Mouse (Mus musculus) layer of hippocampus, adult 9-11 months (tissue): ENCODE data around the gene Adcy4.
A peak's percentile ranks its signal among the peaks of the same experiment; 100 is the strongest.

Experiments
- DNase-seq: peaks from one replicate; pipeline ENCODE4 v3.0.0; 2022

The Adcy4 gene

DNA sequence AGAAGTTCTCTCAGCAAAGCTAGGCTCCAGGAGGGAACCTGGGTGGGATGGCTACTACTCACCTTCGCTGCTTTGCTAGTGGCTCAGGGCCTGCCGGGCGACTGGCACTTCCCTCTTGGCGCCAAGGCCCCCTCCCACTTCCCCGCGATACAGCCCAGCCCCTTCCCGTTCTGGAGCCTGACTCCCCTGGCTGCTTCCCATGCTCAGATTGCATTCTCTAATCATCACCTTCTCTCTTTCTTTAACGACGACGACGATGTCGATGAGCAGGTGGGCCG, at the start of gene Adcy4:
TSS of gene Adcy4 (minus strand) at position 138 of the 278 bp plus-strand sequence.
- no peak for DNase-seq

DNA sequence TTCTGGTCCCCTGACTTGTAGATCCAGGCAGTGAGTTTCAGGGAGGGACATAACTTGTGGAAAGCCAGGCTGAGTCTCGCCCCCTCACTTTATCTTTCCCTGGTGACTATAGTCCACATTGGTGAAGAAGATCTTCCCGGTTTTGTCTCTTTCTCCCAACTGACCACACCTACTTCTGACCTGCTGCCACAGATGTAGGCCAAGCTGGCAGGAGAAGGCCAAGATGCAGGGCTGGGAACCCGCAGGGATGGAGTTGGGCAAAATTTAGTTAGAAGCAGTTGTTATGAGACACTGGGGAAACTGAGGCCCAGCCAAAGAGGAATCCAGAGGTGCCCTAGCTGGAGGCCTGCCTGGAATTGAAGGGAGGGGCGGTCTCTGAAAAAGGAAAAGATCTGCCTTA, 49.2 kb upstream of the Adcy4 start:
- DNase-seq, result no peak

DNA sequence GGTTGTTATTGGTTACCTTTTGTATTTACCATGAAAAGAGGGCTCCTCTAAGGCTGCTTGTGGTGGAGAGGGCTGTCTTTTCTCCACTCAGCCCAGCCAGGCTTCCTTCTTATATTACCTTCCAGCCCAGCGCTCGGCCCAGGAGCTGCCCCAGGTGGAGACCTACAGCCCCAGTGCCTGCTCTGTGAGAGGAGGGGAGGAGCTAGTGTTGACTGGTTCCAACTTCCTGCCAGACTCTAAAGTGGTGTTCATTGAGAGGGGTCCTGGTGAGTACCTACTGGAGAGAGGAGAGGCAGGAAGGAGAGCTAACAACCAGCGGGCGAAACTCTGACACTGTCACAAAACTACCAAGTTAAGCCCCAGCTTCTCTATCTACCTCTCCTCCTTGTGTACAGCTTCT, 46.4 kb upstream of the Adcy4 start:
- DNase-seq, result no peak

DNA sequence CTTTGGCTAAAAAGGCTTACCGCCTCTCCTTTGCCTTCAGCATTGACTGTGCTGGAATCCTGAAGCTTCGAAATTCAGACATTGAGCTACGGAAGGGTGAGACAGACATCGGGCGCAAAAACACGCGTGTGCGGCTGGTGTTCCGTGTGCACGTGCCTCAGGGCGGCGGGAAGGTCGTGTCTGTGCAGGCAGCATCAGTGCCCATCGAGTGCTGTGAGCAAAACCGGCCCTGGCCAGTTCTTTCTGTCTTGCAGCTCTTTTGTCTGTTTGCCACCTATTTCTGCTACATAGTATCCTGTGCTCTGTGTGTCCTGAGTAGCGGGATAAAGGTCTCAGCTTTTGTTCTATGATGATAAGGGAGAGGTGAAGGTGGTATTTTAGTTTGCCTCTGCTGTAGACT, 46.0 kb upstream of the Adcy4 start:
- DNase-seq, result no peak

DNA sequence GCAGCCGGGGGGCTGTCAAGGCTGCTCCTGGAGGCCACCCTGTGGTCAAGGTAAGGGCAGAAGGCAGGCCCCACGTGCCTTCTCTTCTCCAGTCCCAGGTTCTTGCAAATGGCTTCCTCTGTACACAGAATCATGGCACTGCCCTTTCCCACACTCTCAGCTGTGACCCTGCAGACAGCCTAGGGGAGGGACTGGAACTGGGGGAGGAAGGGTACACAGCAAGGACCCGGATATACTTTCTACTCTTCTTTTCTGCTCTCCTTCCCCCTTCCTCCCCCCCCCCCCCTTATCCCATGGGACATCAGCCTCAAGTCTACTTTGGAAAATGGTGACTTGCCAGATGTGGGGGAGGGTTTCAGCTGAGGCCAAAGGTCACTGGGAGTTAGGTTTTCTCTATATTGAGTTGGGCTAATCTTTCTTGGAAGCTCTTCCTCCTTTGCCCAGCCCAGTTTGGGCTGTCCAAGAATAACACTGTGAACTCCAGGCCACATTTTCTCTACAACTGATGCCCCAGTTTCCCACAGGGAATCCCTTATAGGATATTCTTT, 44.9 kb upstream of the Adcy4 start:
- DNase-seq, result no peak

DNA sequence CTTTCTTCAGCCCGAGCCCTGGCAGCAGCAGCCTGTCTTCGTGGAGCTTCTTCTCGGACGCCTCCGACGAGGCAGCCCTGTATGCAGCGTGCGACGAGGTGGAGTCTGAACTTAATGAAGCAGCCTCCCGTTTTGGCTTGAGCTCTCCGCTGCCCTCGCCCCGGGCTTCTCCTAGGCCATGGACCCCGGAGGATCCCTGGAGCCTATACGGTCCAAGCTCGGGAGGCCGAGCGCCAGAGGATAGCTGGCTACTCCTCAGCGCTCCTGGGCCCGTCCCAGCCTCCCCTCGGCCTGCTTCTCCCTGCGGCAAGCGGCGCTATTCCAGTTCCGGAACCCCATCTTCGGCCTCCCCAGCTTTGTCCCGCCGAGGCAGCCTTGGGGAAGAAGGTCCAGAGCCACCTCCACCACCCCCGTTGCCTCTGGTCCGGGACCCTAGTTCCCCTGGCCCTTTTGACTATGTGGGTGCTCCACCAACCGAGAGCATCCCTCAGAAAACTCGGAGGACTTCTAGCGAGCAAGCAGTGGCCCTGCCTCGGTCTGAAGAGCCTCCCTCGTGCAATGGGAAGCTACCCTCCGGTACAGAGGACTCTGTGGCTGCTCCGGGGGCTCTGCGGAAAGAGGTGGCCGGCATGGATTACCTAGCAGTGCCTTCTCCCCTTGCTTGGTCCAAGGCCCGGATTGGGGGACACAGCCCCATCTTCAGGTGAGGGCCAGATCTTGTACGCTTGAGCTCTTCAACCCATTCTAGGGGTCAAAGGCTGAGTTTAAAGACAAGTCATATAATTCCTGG, 42.9 kb upstream of the Adcy4 start:
- no peak for DNase-seq

DNA sequence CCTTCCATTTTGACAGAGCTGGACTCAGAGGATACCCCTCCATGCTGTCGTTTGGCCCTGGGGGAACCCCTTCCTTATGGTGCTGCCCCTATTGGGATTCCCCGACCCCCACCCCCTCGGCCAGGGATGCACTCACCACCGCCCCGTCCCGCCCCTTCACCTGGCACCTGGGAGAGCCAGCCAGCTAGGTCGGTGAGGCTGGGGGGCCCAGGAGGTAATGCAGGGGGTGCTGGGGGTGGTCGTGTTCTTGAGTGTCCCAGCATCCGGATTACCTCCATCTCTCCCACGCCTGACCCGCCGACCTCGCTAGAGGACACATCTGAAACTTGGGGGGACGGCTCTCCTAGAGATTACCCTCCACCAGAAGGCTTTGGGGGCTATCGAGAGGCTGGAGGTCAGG, 42.2 kb upstream of the Adcy4 start:
- no peak for DNase-seq

DNA sequence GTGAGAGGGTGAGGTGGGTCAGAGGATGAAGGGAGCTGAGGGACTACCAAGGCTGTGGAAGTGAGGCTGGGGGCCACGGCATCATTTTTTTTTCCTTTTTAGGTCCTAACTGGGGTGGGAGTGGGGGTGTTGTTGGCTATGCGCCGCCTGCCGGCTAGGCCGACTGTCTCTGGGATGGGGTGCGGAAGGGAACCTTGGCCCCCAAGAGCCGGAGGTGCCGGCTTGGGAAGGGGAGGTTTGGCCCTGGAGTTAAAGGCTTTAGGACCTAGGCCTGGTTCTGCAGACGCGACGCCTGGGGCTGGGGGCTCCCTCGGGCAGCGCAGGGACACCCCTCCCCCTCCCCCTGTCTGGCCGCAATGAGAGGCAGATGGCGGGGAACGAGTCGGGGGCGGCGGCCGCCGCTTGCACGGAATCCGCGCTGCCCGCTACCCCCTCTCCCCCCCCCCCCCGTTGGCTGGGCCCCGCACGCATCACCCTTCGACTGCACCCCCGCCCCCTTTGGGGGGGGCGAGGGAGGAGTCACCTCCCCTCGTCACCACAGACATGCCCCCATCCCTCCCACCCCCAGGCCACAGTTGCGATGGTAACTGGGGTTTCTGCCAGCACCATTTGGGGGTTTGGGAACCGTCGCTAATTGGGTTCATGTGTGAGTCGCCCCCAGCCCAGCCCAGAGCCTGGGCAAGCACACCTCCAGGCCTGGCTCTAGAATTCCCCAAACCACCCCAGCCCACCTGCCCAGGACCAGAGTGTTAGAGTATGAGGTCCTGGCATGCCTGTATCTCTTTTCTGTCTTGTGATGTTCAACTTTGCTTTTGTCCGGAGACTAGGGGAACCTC, 41.5 kb upstream of the Adcy4 start:
- no peak for DNase-seq

DNA sequence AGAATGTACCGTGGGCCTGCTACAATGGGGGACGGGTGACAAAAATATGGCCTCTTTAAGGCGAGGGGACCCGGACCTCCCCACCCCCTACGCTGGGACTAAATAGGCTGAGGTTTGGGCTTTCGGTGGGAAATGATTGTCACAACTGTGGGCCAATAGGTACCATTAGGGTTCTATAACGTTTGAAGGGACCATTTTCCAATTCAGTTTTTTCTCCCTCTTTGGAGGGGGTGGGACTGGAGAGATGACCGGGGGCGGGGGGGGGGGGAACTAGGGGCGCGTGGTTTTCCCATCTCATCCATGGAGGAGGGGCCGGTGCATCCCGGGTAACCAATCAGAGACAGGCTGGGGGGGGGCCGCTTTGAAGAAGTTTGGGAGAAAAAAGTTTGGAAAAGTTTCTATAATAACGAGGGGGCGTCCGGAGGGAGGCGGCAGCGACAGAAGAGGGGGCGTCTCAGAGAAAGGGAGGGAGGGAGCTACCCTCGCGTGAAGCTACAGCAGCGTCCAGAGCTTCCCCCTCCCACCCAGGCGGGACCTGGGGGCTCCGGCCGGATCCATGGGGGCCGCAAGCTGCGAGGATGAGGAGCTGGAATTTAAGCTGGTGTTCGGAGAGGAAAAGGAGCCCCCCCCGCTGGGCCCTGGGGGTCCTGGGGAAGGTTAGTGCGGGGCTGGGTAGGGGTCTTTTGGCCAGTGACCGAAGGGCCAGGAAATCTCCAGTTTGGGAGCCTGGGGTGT, 40.8 kb upstream of the Adcy4 start:
- DNase-seq, result no peak

DNA sequence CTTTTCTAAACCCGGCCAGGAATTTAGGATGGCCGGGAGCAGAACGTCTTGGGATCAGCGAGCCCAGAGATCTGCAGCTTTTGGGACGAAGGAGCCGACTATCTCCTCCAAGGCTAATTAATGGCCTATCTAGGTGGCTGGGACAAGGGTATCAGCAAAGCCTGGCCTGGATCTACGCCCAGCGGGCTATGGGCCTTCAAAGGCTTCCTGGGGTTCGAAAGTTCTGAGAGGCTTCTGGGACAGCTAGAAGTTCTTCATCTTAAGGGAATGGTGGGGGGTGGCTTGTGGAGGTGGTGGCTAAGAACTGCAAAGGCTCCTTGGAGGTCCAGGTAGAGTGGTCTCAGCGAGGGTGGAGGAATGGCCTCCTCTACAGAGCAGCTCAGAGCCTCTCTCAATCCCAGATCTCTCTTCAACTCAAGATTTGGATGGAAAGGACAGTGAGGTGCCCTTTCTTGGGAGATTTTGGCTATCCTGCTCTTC, 40.1 kb upstream of the Adcy4 start:
- no peak for DNase-seq

DNA sequence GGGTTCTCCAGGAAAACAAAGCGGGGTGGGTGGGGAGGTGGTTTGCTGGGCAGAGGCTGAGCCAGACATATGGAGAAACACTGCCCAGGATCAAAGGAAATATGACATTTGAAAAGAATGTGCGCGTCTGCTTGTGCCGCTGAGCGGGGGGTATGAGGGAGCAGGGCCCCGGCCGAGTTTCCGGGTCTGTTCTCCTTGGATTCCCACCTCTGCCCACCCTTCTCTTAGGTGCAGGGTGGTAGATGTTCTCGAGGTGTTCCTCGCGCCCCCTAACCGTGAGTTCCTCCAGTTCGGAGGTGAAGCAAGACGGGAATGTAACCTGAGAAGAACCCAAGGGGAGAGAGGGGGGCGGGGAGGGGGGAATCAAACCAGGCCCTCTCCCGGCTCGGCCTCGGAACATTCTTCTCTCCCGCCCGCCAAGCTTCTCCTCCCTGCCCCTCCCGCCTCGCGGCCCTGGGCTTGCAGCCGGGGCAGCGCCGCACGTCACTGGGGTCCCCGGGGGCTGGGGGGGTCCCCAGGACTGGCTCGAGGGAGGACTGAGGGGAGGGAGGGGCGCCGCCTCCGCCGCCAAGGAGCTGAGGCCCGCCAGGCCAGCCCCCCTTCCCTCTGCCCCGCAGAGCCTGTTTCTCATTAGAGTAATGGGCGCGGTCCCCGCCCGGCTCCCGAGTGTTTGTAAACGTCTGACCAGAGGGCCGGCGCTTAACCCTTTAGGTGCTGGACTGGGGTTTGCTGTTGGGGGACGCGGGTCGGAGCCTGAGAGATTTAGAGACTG, 39.3 kb upstream of the Adcy4 start, which contains the start of gene Nfatc4:
TSS of gene Nfatc4 (plus strand) at position 154 of the 772 bp plus-strand sequence.
- no peak for DNase-seq

DNA sequence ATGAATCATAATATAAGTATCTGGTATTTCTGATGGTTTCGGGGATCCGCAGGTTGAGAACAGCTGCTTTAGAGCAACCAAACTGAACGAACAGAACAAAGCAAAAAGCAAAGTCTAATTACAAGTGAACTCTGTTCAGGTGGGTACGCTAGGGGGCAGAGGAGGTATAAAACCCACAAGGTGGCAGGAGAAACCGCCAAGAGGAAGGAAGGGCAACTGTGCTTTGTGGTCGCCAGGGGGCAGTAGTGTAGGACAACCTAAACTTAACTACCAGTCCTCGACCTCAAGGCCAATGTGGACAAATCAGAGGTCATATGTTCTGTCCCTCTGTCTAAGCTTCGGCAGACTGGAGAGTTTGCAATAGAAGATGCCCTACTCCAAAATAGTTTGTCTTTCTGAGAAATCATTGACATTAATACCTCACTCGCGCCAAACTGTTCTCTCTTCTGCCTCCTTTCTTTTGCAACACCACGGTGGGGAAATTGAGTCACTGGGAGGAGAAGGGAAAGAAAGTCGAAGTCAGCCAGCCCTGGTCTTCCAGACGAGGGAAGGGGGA, 38.6 kb upstream of the Adcy4 start:
- DNase-seq, result peak; percentile 43

DNA sequence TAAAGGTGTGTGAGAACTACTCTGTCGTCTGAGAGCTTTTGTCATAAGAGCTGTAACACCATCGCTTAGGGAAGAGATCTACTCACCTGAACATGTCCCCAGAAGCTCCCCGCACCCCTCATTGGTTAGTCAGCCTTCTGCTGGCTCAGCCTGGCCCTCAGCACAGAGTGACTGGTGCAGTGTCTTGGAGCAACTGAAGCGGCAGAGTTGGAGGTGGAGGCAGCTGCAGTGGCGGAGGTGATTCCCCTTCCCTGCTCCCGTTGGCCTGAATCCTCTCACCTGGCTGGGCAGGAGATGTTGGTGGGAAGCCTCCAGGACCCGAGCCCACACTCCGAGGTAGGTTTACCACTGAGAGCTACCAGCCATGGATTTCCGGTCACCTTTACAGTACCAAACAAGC, 36.7 kb upstream of the Adcy4 start:
- no peak for DNase-seq

DNA sequence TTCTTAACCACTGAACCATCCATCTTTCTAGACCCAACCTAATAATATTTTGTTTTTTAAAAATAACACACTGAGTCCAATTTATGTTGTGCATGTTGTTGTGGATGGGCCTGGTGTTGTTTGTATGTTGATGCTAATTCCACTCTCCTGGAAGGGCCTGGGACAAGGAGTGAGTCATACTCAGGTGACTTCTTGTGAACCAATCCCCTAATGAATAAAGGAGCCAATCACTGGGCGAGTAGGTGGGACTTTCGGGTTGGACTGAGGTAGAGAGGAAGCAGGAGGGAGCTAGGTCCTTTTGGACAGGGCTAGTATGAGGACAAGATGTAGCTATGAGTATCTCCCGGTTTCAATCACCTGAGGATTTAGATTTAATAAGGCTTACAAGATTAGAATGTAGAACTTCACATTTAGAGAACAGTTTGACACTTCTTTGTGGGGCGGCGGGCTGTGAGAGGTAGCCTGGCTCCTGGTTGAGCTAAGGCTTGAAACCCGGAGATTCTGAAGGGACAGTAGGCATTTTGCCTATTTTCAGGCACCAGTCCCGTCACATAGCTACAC, 36.0 kb upstream of the Adcy4 start:
- DNase-seq, result no peak

DNA sequence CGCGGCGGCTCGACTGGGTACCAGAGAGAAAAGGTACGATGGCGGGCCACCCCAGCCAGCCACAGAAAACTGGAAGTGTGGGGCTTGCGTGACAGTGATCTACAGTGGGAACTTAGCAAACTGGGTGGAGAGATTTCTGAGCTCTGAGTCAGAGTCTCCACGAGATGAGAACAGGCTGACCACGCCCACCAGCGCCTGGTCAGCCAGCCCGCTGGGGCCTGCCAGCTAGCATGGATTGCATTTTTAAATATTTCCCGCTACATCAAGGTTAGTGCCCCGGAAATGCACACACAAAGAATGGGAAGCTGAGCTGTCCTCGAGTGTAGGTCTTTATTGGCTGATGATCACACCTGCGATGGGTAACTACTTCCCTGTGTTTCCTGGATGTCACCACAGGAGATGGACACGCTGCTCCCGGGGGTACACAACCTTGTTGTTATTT, 31.4 kb upstream of the Adcy4 start:
- DNase-seq, result no peak

DNA sequence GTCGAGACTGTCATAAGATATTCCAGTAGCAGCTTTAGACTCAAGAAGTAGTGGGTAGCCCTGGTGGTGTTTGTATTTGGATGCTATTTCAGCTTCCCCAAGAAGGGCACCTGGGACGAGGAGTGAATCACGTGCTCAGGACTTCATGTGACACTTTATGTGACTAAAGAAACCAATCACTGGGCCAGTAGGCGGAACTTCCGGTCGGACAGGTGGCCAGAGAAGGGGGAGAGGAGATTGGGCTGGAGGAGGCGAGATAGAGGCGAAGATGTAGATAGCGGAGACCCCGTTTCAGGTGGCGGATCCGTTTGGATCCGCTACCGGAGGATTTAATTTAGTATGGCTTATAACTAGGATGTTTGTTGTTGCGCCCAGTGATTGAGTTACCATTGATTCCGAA, 31.0 kb upstream of the Adcy4 start:
- DNase-seq, result peak; percentile 57

DNA sequence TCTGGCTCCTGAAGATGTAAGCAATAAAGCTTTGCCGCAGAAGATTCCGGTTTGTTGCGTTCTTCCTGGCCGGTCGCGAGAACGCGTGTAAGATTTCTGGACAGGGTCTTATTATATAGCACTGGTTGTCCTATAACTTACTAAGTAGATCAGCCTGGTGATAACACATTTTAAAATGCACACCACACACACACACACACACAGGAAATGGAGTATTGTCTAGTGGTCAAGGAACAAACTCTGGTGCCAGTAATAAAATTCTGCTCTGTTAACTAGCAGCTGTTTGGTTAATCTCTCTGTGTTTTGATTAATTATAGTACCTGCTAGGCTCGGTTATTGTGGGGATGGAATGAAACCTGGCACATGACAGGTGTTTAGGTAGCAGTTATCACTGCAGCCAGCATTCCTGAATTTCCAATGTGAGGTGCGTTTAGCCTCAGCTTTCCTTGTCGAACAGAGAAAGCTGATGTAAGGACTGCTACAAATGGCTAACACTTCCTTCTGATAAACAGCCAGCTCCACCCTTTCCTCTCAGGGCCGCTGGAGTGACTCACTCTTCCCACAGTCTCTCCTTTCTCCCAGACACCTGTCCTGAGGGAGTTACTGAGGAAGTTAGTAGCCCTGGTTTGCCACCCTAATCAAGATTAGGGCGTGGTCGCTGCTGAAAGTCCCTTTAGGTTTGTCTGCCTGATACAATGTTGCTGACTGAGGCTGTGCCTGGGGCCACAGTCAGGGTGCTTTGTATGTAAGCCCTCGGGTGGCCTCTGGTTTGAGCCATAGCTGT, 11.7 kb upstream of the Adcy4 start:
- DNase-seq, result no peak

DNA sequence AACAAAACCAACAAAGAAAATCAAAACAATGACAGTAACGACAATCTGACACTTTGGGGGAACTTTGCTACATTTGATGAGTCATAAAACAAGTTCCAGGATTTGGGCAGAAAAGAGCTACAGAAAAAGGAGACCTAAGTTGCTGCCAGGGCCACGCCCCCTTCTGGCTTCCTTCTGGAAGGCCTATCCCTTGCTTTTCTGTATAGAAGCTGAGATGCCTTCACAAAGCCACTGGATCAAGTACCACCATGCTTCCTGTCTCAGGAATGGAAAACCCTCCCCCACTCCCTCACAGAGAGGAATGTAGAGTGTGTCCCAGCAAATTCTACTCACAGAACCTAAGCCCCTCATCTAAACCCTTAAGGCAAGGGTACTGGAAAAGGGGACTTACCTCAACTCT, 10.1 kb upstream of the Adcy4 start:
- DNase-seq, result no peak

DNA sequence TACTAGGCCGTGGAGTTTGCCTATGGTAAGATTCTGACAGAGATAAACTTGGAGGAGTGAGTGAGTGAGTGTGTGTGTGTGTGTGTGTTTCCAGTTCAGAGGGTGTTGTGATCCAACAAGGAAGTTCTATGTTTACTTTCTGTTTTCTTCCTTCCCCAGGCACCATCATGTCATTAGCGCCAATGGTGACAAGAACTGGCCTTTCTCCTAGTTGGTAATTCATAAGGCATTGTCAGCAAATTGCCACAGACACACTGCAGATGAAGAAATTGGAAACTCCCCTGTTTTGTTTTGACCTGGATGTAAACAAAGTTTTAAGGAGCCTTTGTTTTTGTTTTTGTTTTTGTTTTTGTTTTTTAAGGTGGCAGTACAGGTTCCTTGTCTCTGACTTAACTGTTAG, 9.6 kb upstream of the Adcy4 start:
- DNase-seq, result no peak

DNA sequence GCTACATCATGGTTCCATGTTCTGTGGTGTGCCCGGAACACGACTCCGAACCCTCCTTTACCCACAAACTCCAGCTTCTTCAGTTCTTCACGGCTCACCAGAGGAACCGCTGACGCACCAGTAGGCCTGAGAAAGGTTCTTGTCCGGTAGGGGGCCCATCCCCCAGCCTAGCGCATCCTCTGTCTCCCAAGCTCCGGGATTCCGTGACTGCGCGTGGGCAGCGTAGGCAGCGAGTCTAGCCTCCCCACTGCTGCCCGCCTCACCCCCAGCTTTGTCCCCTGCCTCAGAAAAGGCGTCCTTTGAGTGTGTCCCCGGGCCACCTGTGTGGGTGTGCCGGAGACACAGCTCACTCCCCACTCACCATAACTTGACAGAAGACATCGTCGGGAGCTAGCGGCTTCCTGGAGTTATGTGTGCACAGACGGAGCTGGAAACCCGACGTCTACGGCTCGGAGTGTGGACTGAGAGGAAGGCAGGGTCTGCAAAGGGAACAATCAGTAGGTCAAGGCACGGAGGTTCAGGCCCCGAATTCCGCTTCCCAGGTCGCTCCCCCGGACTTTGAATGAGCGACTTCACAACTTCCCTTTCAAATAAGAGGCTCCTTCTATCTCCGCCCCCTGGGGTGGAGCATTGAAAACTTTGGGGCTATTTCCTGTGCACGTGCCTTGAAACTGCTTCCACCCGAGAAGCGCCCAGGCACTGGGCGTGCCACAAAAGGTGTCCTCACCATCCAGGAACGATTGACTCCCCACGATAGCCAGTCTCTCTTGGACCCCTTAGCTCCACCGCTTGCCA, 4.6 kb upstream of the Adcy4 start, which contains the start of gene Ripk3:
TSS of gene Ripk3 (minus strand) at position 610 of the 795 bp plus-strand sequence.
- DNase-seq, result no peak
